Mouse (Mus musculus) liver, embryonic 13.5 days (tissue): ENCODE data around the gene Homer3. TPM values are rescaled to one million over a fixed set of nuclear protein-coding genes. Genes with fewer than 3 reads are reported as not detected.

ENCODE experiments used
- ATAC-seq: fragments of 200-750 bp; cut with Nextera tagmentation; 2 replicates; pipeline ENCODE4 v1.8.0; 2017; ENCODE audit warnings: low read depth, mild to moderate bottlenecking, moderate number of reproducible peaks, moderate library complexity
- DNase-seq: peaks from one replicate; pipeline ENCODE4 v3.0.0; 2022
- H3K27ac ChIP-seq: fragments of 300-500 bp; sonication (generic); 2 replicates; pipeline ENCODE4 v1.5.1; 2015; ENCODE audit warnings: moderate library complexity, mild to moderate bottlenecking, inconsistent platforms
- H3K27me3 ChIP-seq: fragments of 300-500 bp; sonication (generic); 2 replicates; pipeline ENCODE4 v1.6.1; 2015; ENCODE audit warnings: mild to moderate bottlenecking, inconsistent platforms
- H3K36me3 ChIP-seq: fragments of 300-500 bp; sonication (generic); 2 replicates; pipeline ENCODE4 v1.6.1; 2015; ENCODE audit warnings: mild to moderate bottlenecking, inconsistent platforms
- H3K4me1 ChIP-seq: fragments of 300-500 bp; sonication (generic); replicated peaks from 2 replicates; pipeline ENCODE4 v1.6.1; 2015; ENCODE audit warnings: inconsistent platforms
- H3K4me2 ChIP-seq: fragments of 300-500 bp; sonication (generic); 2 replicates; pipeline ENCODE4 v1.6.1; 2015; ENCODE audit warnings: inconsistent platforms, mild to moderate bottlenecking, moderate library complexity
- H3K4me3 ChIP-seq: fragments of 300-500 bp; sonication (generic); replicated peaks from 2 replicates; pipeline ENCODE4 v1.5.1; 2015; ENCODE audit warnings: mild to moderate bottlenecking, inconsistent platforms
- H3K9ac ChIP-seq: fragments of 300-500 bp; sonication (generic); 2 replicates; pipeline ENCODE4 v1.6.1; 2015; ENCODE audit warnings: mild to moderate bottlenecking, inconsistent platforms
- H3K9me3 ChIP-seq: fragments of 300-500 bp; sonication (generic); replicated peaks from 2 replicates; pipeline ENCODE4 v1.6.1; 2016; ENCODE audit warnings: inconsistent platforms
- WGBS: fragments of 180-500 bp; shearing (Covaris S2); methylation state at CpG from one replicate; pipeline ENCODE4 v1.1.7; 2015; ENCODE audit not compliant: insufficient replicate concordance; 5-methylcytosine and 5-hydroxymethylcytosine counted together
- polyA plus RNA-seq: library from polyadenylated mRNA; unstranded; fragments of >200 nt; fragmentation: Nextera tagmentation; extraction: Ambion mirVana; gene quantifications from 2 replicates; pipeline ENCODE4 v1.2.1, GENCODE M21; 2015

Gene Homer3
- polyA plus RNA-seq, 1 experiment from 2014 or later: 8.6 TPM

- no peaks in the 10 kb centered on the region for H3K27me3 ChIP-seq
- peak; percentile 77 for ATAC-seq
- H3K4me2 ChIP-seq: no peak overlapping the region
- peaks cover 34% of the 10 kb centered on the region for H3K4me1 ChIP-seq
- H3K27ac ChIP-seq: peak overlapping the region; percentile 44; the same call in 1 of the 2 replicates
- H3K9ac ChIP-seq: no peak overlapping the region
- no peak for DNase-seq
- H3K36me3 ChIP-seq: peaks cover 99% of the 10 kb centered on the region
- H3K9me3 ChIP-seq: no peaks in the 10 kb centered on the region
- WGBS: 37% methylated on average over 2 of the region's 2 CpGs
- H3K4me3 ChIP-seq: no peak overlapping the region
Measured at GRCm38 (mm10) chr8:70259043-70259442, 23.6 kb upstream of the Homer3 start.

GRCm38 (mm10) chr8:70267674-70268073, 15.0 kb upstream of the Homer3 start:
- Histone ChIP-seq H3K9ac (peak overlapping the region; percentile 39; the same call in 1 of the 2 replicates), H3K36me3 (peaks cover 27% of the 10 kb centered on the region), H3K27ac (peak overlapping the region; percentile 58), H3K27me3 (no peaks in the 10 kb centered on the region), H3K4me2 (peak overlapping the region; percentile 21; the same call in 1 of the 2 replicates), H3K4me1 (peaks cover 51% of the 10 kb centered on the region), H3K9me3 (no peaks in the 10 kb centered on the region), H3K4me3 (no peak overlapping the region)
- whole genome bisulfite sequencing: 16% methylated on average over 3 of the region's 3 CpGs
- peak; percentile 72 for ATAC-seq
- no peak for DNase-seq

GRCm38 (mm10) chr8:70268311-70268710, 14.3 kb upstream of the Homer3 start:
- H3K27me3 ChIP-seq: no peaks in the 10 kb centered on the region
- 50% methylated on average over 5 of the region's 5 CpGs for WGBS
- H3K4me1 ChIP-seq: peaks cover 57% of the 10 kb centered on the region
- peak overlapping the region; percentile 58 for H3K27ac ChIP-seq
- H3K9me3 ChIP-seq: no peaks in the 10 kb centered on the region
- H3K4me2 ChIP-seq: no peak overlapping the region; the same call in 1 of the 2 replicates
- peaks cover 20% of the 10 kb centered on the region for H3K36me3 ChIP-seq
- H3K9ac ChIP-seq: peak overlapping the region; percentile 26; the same call in 1 of the 2 replicates
- ATAC-seq: peak; percentile 29; the same call in 1 of the 2 replicates
- H3K4me3 ChIP-seq: no peak overlapping the region
- no peak for DNase-seq

- Histone ChIP-seq H3K9ac (peak overlapping the region; percentile 26; the same call in 1 of the 2 replicates), H3K27me3 (no peaks in the 10 kb centered on the region), H3K4me3 (no peak overlapping the region), H3K4me2 (no peak overlapping the region), H3K4me1 (peaks cover 63% of the 10 kb centered on the region), H3K36me3 (peaks cover 13% of the 10 kb centered on the region), H3K9me3 (no peaks in the 10 kb centered on the region), H3K27ac (peak overlapping the region; percentile 58)
- WGBS: 27% methylated on average over 11 of the region's 11 CpGs
- DNase-seq (no peak), ATAC-seq (no peak)
Measured at GRCm38 (mm10) chr8:70268799-70269565, 13.6 kb upstream of the Homer3 start.

GRCm38 (mm10) chr8:70272949-70273348, 9.7 kb upstream of the Homer3 start:
- peak overlapping the region; percentile 65 for H3K27ac ChIP-seq

GRCm38 (mm10) chr8:70274350-70274749, 8.3 kb upstream of the Homer3 start:
- DNase-seq: no peak
- Histone ChIP-seq H3K9me3 (no peaks in the 10 kb centered on the region), H3K4me2 (no peak overlapping the region), H3K9ac (no peak overlapping the region), H3K4me1 (peaks cover 73% of the 10 kb centered on the region), H3K27ac (no peak overlapping the region), H3K27me3 (no peaks in the 10 kb centered on the region), H3K4me3 (no peak overlapping the region), H3K36me3 (no peaks in the 10 kb centered on the region)
- no peak for ATAC-seq

More at GRCm38 (mm10) chr8:70272949-70273348, 9.7 kb upstream of the Homer3 start:
- no peak overlapping the region for H3K4me3 ChIP-seq
- H3K4me1 ChIP-seq: peaks cover 73% of the 10 kb centered on the region
- no peak overlapping the region for H3K4me2 ChIP-seq
- no peaks in the 10 kb centered on the region for H3K9me3 ChIP-seq
- H3K27me3 ChIP-seq: no peaks in the 10 kb centered on the region
- ATAC-seq: peak; percentile 86
- peak; percentile 68 for DNase-seq
- WGBS: 28% methylated on average over 3 of the region's 3 CpGs
- no peaks in the 10 kb centered on the region for H3K36me3 ChIP-seq
- no peak overlapping the region for H3K9ac ChIP-seq

GRCm38 (mm10) chr8:70276476-70276875, 6.2 kb upstream of the Homer3 start:
- peak overlapping the region; percentile 50 for H3K27ac ChIP-seq

GRCm38 (mm10) chr8:70278175-70278574, 4.5 kb upstream of the Homer3 start:
- peak overlapping the region; percentile 49; the same call in 1 of the 2 replicates for H3K27ac ChIP-seq
- peak overlapping the region; percentile 12; the same call in 1 of the 2 replicates for H3K9ac ChIP-seq
- ATAC-seq (no peak), DNase-seq (no peak)
- peaks cover 3% of the 10 kb centered on the region; the same call in 1 of the 2 replicates for H3K27me3 ChIP-seq
- H3K4me3 ChIP-seq: peak overlapping the region; percentile 24
- peak overlapping the region; percentile 27; the same call in 1 of the 2 replicates for H3K4me2 ChIP-seq
- H3K9me3 ChIP-seq: no peaks in the 10 kb centered on the region
- WGBS: 41% methylated on average over 15 of the region's 15 CpGs
- peaks cover 72% of the 10 kb centered on the region for H3K4me1 ChIP-seq
- no peaks in the 10 kb centered on the region for H3K36me3 ChIP-seq

More at GRCm38 (mm10) chr8:70276476-70276875, 6.2 kb upstream of the Homer3 start:
- DNase-seq (peak; percentile 39), ATAC-seq (peak; percentile 60)
- H3K36me3 ChIP-seq: no peaks in the 10 kb centered on the region
- WGBS: 12% methylated on average over 3 of the region's 3 CpGs
- no peak overlapping the region for H3K9ac ChIP-seq
- no peaks in the 10 kb centered on the region for H3K27me3 ChIP-seq
- no peak overlapping the region for H3K4me3 ChIP-seq
- 0 out of 2 replicates have a peak overlapping the region, but pooled peaks have one; percentile 1 for H3K4me2 ChIP-seq
- H3K9me3 ChIP-seq: no peaks in the 10 kb centered on the region
- peaks cover 74% of the 10 kb centered on the region for H3K4me1 ChIP-seq

- H3K9me3 ChIP-seq: no peaks in the 10 kb centered on the region
- ATAC-seq (no peak), DNase-seq (no peak)
- peaks cover 10% of the 10 kb centered on the region; the same call in 1 of the 2 replicates for H3K27me3 ChIP-seq
- WGBS: 48% methylated on average over 8 of the region's 8 CpGs
- peak overlapping the region; percentile 19; the same call in 1 of the 2 replicates for H3K9ac ChIP-seq
- H3K4me3 ChIP-seq: no peak overlapping the region
- H3K4me2 ChIP-seq: peak overlapping the region; percentile 10; the same call in 1 of the 2 replicates
- H3K27ac ChIP-seq: peak overlapping the region; percentile 3
- H3K36me3 ChIP-seq: no peaks in the 10 kb centered on the region
- peaks cover 71% of the 10 kb centered on the region for H3K4me1 ChIP-seq
Measured at GRCm38 (mm10) chr8:70279266-70279665, 3.4 kb upstream of the Homer3 start.

- Histone ChIP-seq H3K4me1 (peaks cover 67% of the 10 kb centered on the region), H3K9me3 (no peaks in the 10 kb centered on the region), H3K27ac (peak overlapping the region; percentile 40), H3K36me3 (peaks cover 14% of the 10 kb centered on the region), H3K4me2 (no peak overlapping the region), H3K4me3 (no peak overlapping the region), H3K27me3 (peaks cover 10% of the 10 kb centered on the region; the same call in 1 of the 2 replicates), H3K9ac (no peak overlapping the region)
- ATAC-seq (no peak), DNase-seq (no peak)
- WGBS: 51% methylated on average over 3 of the region's 3 CpGs
Measured at GRCm38 (mm10) chr8:70281001-70281400, 1.6 kb upstream of the Homer3 start.
